Mouse (Mus musculus): ENCODE data around the gene Pithd1. TPM values are rescaled to one million over a fixed set of nuclear protein-coding genes. Genes with fewer than 3 reads are reported as not detected.
"Not testable (repeated sequence)": the region's sequence is repeated elsewhere in the genome, so short reads cannot be mapped to it uniquely, and the experiment has no call there.

Gene Pithd1
- polyA plus RNA-seq, 1 experiment: 32.6 TPM

DNA sequence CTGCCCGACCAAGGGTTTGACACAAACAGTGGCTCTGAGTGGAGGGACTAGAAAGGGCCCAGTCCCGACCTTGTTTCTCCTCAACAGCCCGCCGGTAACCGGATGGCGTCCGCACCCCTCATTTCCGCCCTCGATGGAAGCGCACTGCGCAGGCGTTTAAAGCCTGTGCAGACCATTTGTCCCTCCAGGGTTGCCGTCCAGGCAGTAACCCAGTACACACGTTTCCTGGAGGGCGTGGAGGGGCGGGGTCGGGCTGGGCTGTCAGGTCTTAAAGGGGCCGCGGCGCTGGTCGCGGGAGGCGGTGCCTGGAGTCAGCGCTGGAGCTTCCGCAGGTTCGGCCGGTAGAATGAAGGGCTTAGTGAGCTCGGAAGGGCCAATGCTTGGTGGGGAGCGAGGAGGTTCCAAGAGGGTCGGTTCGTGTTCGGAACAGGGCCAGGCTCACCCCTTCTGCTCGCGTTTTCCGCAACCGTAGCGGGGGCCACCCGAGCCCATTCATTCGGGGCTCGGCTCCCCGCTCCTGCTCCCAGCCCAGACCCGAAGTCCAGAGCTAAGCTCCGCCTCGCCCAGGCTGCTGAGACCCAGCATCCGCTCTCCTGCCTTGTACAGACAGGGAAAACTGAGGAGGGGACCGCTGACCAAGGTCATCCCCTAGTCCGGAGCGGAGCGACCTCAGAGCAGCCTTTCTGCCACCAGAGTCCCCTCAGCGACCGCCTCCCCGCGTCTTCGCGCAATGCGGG lies 23.4 kb downstream of the Pithd1 start, which contains the start of gene Gale:
Gene Gale (plus strand): TSS at position 271 of the 737 bp plus-strand sequence.
- peak; percentile 94 for DNase-seq (ENCODE audit: low read depth, low spot score)
- WGBS: under 1% methylated on average over 56 of the region's 56 CpGs

- WGBS: 6% methylated on average over 15 of the region's 15 CpGs
- DNase-seq (ENCODE audit: low read depth, low spot score): no peak
These were observed 24.1 kb downstream of the Pithd1 start for GRCm38 (mm10) chr4:135962946-135963345.

GRCm38 (mm10) chr4:135962198-135962597 lies 24.9 kb downstream of the Pithd1 start:
- DNase-seq (ENCODE audit: low read depth, low spot score): no peak
- 84% methylated on average over 7 of the region's 7 CpGs for WGBS

DNA sequence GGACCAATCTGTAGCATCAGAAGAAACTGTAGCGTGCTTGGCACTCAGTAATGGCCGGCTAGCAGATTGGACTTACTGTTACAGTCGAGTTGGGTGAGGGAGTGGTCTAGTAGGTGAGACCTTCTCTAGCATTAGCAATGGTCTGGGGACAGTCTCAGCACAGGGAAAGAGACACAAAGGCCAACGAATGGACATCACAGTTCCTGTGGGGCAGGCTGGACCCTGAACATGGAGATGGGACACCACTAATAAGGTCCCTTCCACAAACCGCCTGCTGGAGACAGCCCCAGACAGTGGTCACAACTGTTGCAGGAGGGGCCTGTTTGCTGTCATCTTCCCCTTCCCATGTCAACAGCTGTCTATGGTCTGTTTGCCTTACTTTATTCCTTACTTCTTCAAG lies 25.4 kb downstream of the Pithd1 start:
- 97% methylated on average over 5 of the region's 5 CpGs for WGBS
- DNase-seq (ENCODE audit: low read depth, low spot score): no peak

- no peak for DNase-seq (ENCODE audit: low read depth, low spot score)
- 22% methylated on average over 5 of the region's 5 CpGs for WGBS
These were observed 26.3 kb downstream of the Pithd1 start for GRCm38 (mm10) chr4:135960717-135961116.

DNA sequence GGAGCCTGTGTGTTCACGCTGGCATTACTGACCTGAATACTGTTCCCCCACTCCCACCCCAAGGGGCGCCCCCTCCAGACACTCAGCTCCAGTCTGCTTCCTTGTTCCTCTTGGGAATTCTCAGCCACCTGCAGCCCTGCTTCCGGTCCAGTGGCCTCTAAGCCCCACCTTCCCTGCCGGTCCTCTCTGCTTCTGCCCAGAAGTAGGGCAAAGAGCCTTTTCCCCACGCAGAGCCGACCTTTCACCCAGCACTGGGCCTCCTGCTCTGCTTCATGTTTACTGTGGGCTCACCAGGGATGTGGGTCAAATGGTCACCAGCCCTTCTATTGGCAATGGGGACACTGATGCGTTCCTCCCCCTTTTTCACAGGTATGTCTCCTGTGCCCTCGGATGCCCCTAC lies 28.7 kb downstream of the Pithd1 start:
- DNase-seq (ENCODE audit: low read depth, low spot score): no peak
- 25% methylated on average over 8 of the region's 8 CpGs for WGBS

- 52% methylated on average over 9 of the region's 9 CpGs for WGBS
- DNase-seq (ENCODE audit: low read depth, low spot score): no peak
These were observed 31.2 kb downstream of the Pithd1 start for GRCm38 (mm10) chr4:135955886-135956285.

DNA sequence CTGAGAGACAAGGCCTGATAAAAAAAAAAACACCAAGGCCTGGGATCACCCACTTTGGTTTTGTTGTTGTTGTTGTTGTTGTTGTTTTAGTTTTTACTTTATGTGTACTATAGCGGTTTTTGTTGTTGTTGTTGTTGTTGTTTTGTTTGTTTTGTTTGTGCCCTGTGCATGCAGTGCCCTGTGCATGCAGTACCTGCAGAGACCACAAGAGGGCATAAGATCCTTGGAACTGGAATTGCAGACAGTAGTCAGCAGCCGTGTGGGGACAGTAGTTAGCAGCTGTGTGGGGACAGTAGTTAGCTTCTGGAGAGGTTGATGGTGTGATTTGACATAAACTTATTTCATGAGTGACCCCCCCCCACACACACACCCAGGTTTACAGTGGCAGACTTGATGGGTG lies 32.8 kb downstream of the Pithd1 start:
- WGBS: 11% methylated on average over 2 of the region's 2 CpGs
- DNase-seq (ENCODE audit: low read depth, low spot score): no peak

GRCm38 (mm10) chr4:135953179-135953578 lies 33.9 kb downstream of the Pithd1 start:
- WGBS: 29% methylated on average over 3 of the region's 3 CpGs
- DNase-seq (ENCODE audit: low read depth, low spot score): no peak

- over 99% methylated on average over 3 of the region's 3 CpGs for WGBS
- no peak for DNase-seq (ENCODE audit: low read depth, low spot score)
These were observed 35.6 kb downstream of the Pithd1 start for GRCm38 (mm10) chr4:135951505-135951904.

DNA sequence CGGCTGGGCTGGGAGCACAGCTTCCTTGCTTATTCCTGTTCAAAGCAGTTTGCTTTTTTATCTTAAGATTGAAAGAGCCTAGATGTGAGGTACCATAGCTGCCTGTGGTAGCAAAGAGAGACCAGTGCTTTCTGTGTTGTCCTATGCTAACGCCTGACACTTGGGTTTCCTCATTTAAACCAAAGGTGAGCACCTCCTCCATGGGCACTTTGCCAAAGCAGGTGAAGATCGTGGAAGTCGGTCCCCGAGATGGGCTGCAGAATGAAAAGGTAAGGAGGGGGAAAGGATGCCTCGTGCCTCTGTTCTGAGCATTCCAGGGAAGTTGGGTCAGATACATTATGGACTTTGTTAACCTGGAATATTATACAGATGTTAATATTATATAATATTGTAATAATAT lies 36.7 kb downstream of the Pithd1 start:
- DNase-seq (ENCODE audit: low read depth, low spot score): no peak
- 34% methylated on average over 6 of the region's 6 CpGs for WGBS

DNA sequence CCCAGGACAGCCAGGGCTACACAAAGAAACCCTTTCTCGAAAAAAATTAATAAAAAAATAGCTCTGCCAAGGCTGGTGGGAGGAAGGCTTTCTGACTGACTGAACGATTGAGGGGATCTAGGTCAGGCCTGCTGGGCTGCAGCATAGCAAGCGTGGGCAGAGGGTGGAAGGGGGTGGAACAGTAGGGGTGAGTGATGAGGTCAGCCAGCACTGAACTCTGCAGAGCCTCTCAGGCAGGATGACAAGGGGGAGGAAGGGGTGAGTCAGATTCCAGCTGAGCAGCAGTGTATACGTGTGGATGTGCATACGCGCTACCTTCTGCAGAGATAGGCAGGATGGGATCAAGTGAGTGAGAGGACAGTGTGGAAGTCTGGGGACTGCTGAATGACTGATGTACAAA lies 37.2 kb downstream of the Pithd1 start:
- 46% methylated on average over 6 of the region's 6 CpGs for WGBS

DNA sequence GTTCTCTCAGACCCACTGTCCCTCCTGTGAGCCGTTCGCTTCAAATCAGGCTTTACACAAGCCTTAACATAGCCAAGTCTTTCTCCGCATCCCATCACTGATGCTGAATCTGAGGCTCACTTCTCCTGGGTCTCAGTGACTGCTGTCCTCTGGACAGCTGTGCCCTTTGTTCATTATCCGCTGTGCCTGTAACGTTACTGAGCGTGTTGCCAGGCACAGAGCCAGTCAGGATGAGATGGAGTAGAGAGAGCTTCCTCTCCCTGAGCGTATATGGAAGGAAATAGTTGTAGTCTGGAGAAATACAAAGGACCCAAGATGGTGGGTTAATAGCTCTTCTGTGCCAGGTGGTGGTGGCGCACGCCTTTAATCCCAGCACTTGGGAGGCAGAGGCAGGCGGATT lies 37.6 kb downstream of the Pithd1 start:
- WGBS: 67% methylated on average over 10 of the region's 10 CpGs

More for the DNA sequence above, 37.2 kb downstream of the Pithd1 start:
- DNase-seq (ENCODE audit: low read depth, low spot score): no peak

DNA sequence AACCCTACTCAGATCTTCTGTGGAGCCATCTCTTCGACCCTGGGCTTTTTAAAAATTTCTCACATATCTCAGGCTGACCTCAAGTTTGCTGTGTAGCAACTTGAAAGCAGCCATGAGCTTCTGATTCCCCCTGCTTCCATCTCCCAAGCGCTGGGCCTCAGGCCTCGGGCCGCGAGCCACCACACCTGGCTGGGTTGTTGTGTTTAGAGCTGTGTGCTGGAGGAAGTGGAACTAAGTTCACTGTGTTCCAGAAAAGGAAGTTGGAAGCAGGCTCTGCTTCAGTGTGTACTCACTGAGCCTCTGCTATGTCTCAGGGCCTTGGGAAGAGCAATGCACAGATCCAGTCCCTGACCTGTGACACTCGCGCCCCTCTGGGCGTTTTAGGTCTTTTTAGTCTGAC lies 38.9 kb downstream of the Pithd1 start:
- 27% methylated on average over 8 of the region's 8 CpGs for WGBS

More for the DNA sequence above, 37.6 kb downstream of the Pithd1 start:
- no peak for DNase-seq (ENCODE audit: low read depth, low spot score)

GRCm38 (mm10) chr4:135946659-135947301 lies 40.3 kb downstream of the Pithd1 start:
- no peak for DNase-seq (ENCODE audit: low read depth, low spot score)
- under 1% methylated on average over 28 of the region's 28 CpGs for WGBS

More for the DNA sequence above, 38.9 kb downstream of the Pithd1 start:
- DNase-seq (ENCODE audit: low read depth, low spot score): no peak

- WGBS: under 1% methylated on average over 23 of the region's 23 CpGs
- DNase-seq (ENCODE audit: low read depth, low spot score): no peak
These were observed 40.8 kb downstream of the Pithd1 start, which contains the start of gene Hmgcl for GRCm38 (mm10) chr4:135946278-135946658. Hmgcl (plus strand) TSS chr4:135946448.

- 62% methylated on average over 10 of the region's 10 CpGs for WGBS
These were observed 41.4 kb downstream of the Pithd1 start for GRCm38 (mm10) chr4:135945706-135946105.

DNA sequence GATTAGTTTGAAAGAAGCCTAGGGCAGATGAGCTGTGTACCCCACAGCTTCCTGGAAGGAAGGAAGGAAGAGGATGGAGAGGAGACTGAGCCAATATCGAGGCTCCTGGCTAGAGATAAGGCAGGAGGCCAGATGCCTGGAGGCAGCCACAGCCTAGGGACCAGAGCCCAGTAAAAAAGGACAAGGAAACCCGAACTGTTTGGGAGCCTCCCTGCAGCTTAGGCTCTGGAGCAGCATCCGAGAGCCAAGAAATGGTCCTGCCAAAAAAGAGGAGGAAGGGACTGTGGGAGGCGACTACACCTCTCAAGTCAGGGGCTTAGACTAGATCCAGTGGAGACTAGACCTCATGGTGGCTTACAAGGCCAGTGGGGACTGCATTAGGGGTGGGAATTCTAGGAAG lies 43.7 kb downstream of the Pithd1 start:
- WGBS: 69% methylated on average over 4 of the region's 4 CpGs
- no peak for DNase-seq (ENCODE audit: low read depth, low spot score)

More at GRCm38 (mm10) chr4:135945706-135946105, 41.4 kb downstream of the Pithd1 start:
- DNase-seq (ENCODE audit: low read depth, low spot score): no peak

DNA sequence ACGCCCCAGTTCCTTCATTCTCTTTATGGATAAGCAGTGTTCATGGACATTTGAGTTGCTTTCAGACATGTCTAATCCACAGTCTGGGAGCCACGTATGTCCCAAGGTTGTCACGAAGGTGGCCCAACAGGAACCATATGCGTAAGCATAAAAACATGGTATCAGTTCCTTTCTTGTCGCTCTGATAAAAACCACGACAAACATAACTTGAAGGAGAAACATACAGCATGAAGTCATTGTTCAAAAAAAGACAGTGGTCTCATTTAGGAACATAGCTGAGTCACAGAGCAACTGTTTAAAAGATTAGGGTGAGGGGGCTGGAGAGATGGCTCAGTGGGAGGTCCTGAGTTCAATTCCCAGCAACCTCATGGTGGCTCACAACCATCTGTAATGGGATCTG lies 44.9 kb downstream of the Pithd1 start:
- DNase-seq (ENCODE audit: low read depth, low spot score): no peak
- 41% methylated on average over 6 of the region's 6 CpGs for WGBS

- 91% methylated on average over 8 of the region's 8 CpGs for WGBS
- DNase-seq (ENCODE audit: low read depth, low spot score): not testable (repeated sequence)
These were observed 46.0 kb downstream of the Pithd1 start for GRCm38 (mm10) chr4:135941026-135941425.

DNA sequence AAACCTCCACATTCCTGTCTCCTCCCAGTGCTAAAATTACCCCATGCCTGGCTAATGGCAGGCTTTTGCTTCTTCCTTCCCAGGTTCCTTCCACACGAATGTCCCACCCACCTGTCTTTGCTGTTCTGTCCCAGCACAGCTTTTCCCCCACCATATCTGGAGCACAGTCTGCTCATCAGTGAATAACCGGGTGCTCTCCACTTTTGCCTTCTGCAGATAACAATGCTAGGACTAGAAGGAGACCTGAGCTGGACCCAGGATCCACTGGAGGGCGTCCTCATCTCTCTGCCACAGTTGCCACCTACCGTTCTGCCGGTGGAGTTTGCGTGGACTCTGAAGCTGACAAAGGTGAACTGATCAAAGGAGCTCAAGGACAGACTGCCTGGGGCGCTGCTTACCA lies 48.2 kb downstream of the Pithd1 start:
- WGBS: 83% methylated on average over 7 of the region's 7 CpGs
- no peak for DNase-seq (ENCODE audit: low read depth, low spot score)
